Mouse (Mus musculus) hindbrain, embryonic 16.5 days (tissue): ENCODE data around the gene Ncmap. TPM values are rescaled to one million over a fixed set of nuclear protein-coding genes. Genes with fewer than 3 reads are reported as not detected.

Experiments
- ATAC-seq: fragments of 200-750 bp; cut with Nextera tagmentation; 2 replicates; pipeline ENCODE4 v1.8.0; 2017; ENCODE audit warnings: moderate TSS enrichment, moderate library complexity
- H3K27ac ChIP-seq: fragments of 300-500 bp; sonication (generic); 2 replicates; pipeline ENCODE4 v1.5.1; 2014; ENCODE audit warnings: low read depth, mild to moderate bottlenecking, control low read depth, low read length, moderate library complexity
- H3K27me3 ChIP-seq: fragments of 300-500 bp; sonication (generic); replicated peaks from 2 replicates; pipeline ENCODE4 v1.6.1; 2014; ENCODE audit warnings: low read length; ENCODE audit not compliant: control insufficient read depth, insufficient read depth
- H3K36me3 ChIP-seq: fragments of 300-500 bp; sonication (generic); 2 replicates; pipeline ENCODE4 v1.6.1; 2014; ENCODE audit warnings: mild to moderate bottlenecking, low read length, moderate library complexity, mixed read lengths; ENCODE audit not compliant: control insufficient read depth, insufficient read depth
- H3K4me1 ChIP-seq: fragments of 300-500 bp; sonication (generic); 2 replicates; pipeline ENCODE4 v1.6.1; 2014; ENCODE audit warnings: low read depth, low read length; ENCODE audit not compliant: control insufficient read depth, insufficient read depth
- H3K4me2 ChIP-seq: fragments of 300-500 bp; sonication (generic); 2 replicates; pipeline ENCODE4 v1.6.1; 2014; ENCODE audit warnings: mild to moderate bottlenecking, low read length, control low read depth, moderate library complexity
- H3K4me3 ChIP-seq: fragments of 300-500 bp; sonication (generic); 2 replicates; pipeline ENCODE4 v1.5.1; 2014; ENCODE audit warnings: mild to moderate bottlenecking, low read length, control low read depth, moderate library complexity
- H3K9ac ChIP-seq: fragments of 300-500 bp; sonication (generic); 2 replicates; pipeline ENCODE4 v1.6.1; 2014; ENCODE audit warnings: low read depth, mild to moderate bottlenecking, control low read depth, low read length, moderate library complexity
- H3K9me3 ChIP-seq: fragments of 300-500 bp; sonication (generic); 2 replicates; pipeline ENCODE4 v1.6.1; 2014; ENCODE audit warnings: mild to moderate bottlenecking, low read length, moderate library complexity; ENCODE audit not compliant: control insufficient read depth
- WGBS: fragments of 180-500 bp; shearing (Covaris S2); extraction: QIAGEN DNeasy Blood & Tissue Kit; methylation state at CpG from one replicate; pipeline ENCODE4 v1.1.7; 2014; 5-methylcytosine and 5-hydroxymethylcytosine counted together
- polyA plus RNA-seq: library from polyadenylated mRNA; unstranded; fragments of >200 nt; fragmentation: Nextera tagmentation; extraction: Ambion mirVana; gene quantifications from 2 replicates; pipeline ENCODE4 v1.2.1, GENCODE M21; 2015

Ncmap gene
- polyA plus RNA-seq, 1 experiment from 2014 or later: 1.0 TPM

DNA sequence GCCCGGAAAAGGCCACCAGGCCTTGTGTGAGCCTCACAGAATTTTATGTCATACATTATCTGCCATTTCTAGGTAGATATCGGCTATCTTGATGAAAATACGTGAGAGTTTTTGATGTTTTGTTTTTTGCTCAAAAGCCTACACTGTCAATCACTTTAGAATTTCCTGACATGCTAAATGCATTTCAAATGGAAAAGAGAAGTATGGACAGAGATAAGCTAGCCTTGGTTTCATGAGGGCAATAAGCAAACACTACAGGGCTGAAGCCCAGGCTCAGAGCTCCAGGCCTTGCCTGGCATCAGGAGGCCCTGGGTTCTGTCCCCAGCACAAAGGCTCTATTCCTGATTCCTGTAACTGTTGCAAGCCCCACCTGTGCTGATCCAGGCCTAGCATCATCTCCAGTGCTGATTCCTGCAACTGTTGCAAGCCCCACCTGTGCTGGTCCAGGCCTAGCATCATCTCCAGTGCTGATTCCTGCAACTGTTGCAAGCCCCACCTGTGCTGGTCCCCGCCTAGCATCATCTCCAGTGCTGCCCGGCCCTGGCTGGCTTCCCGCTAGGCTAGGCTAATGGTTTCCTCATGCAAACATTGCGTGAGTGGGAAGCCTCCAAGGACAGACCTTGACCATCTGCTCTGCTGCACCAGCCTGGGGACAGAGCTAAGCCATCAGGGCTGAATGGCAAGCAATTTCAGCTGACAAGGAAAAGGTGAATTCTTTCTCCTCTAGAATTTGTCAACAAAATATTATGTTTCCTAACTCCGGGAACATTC, 32.1 kb upstream of the Ncmap start:
- Histone ChIP-seq H3K27me3 (no peaks in the 10 kb centered on the region), H3K4me2 (no peak overlapping the region), H3K36me3 (no peaks in the 10 kb centered on the region), H3K4me1 (peaks cover 12% of the 10 kb centered on the region), H3K4me3 (no peak overlapping the region), H3K9me3 (no peaks in the 10 kb centered on the region), H3K27ac (no peak overlapping the region), H3K9ac (no peak overlapping the region)
- ATAC-seq: no peak
- WGBS: 76% methylated on average over 8 of the region's 8 CpGs

DNA sequence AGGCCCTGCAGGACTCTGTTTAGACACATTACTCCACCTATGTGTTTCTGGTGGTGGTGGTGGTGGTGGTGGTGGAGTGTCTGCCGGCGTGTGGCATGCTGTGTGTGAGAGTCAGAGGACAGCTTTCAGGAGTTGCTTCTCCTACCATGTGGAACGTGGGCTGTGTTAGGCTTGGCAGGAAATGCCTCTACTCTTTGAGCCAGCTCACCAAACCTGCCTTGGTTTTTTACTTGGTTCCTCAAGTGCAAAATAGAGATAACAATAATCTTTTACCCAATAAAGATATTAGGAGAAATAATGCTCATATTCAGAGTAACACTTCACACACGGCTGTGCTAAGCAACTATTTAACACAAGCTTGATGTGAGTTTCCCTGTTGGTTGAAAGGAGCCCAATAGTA, 31.4 kb upstream of the Ncmap start:
- Histone ChIP-seq H3K36me3 (no peaks in the 10 kb centered on the region), H3K27me3 (no peaks in the 10 kb centered on the region), H3K4me2 (no peak overlapping the region), H3K4me1 (peaks cover 8% of the 10 kb centered on the region), H3K9me3 (no peaks in the 10 kb centered on the region), H3K27ac (no peak overlapping the region), H3K9ac (no peak overlapping the region), H3K4me3 (no peak overlapping the region)
- 94% methylated on average over 4 of the region's 4 CpGs for WGBS
- ATAC-seq: no peak

DNA sequence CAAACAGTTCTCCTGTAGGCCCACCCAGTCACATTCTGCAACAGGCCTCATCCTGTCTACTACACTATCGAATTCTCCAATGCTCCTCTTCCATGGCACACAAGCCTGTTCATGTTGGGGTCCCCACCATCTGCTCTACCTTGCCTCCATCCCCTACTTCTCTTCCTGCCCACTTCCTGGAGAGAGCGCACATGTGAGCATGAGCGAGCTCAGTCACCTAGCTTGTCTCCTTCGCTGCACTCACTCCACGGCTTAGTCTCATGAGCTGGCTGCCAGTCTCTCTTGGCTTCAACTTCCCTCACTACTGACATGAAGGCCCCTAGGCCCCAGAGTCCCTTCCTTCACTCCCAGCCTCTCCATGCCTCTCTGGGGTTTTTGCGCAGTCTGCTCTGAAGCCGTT, 28.6 kb upstream of the Ncmap start:
- H3K9ac ChIP-seq: no peak overlapping the region

DNA sequence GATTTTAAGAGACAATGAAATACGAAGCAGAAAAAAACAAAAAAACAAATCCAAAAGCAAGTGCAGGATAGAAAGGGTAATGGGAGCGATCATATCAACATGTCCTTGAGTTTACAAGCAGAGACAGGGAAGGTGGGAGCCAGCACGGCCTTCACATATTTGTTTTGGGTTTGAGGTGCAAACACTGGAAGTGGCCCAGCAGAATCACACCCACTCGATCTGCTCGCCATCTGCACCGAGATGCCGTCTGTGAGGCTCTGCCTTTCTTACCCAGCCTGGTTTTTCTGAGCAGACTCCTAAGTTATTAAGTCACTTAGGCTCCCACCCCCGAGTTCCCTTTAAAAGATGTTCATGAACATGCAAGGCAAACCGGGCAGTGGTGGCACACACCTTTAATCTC, 27.6 kb upstream of the Ncmap start:
- Histone ChIP-seq H3K4me1 (no peaks in the 10 kb centered on the region), H3K36me3 (peaks cover 11% of the 10 kb centered on the region), H3K9ac (no peak overlapping the region), H3K27me3 (no peaks in the 10 kb centered on the region), H3K9me3 (no peaks in the 10 kb centered on the region), H3K4me2 (no peak overlapping the region), H3K27ac (no peak overlapping the region), H3K4me3 (no peak overlapping the region)
- WGBS: 91% methylated on average over 9 of the region's 9 CpGs
- ATAC-seq: no peak

More for the DNA sequence above, 28.6 kb upstream of the Ncmap start:
- Histone ChIP-seq H3K27ac (no peak overlapping the region), H3K36me3 (peaks cover 5% of the 10 kb centered on the region; the same call in 1 of the 2 replicates), H3K4me2 (no peak overlapping the region), H3K27me3 (no peaks in the 10 kb centered on the region), H3K9me3 (no peaks in the 10 kb centered on the region), H3K4me3 (no peak overlapping the region), H3K4me1 (no peaks in the 10 kb centered on the region)
- 90% methylated on average over 7 of the region's 7 CpGs for WGBS
- no peak for ATAC-seq

DNA sequence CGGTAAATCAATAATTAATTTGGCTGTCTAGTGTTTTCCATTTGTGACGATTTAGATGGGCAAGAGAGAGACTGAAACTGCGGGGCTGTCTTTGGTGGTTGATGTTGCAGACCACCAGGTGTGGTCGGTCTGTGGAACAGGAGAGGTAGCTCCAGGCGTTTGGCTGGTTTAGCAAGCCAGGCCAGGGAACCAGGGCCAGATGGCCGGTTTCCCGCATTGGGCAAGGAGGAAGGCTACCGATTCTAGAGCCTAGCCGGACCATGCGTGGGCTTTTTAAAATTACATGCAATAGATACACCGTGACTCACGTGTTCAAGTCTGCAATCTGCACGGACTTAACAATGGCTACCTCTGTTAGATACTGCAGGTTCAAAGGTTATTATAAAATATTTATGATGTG, 22.9 kb upstream of the Ncmap start:
- H3K9ac ChIP-seq: no peak overlapping the region

DNA sequence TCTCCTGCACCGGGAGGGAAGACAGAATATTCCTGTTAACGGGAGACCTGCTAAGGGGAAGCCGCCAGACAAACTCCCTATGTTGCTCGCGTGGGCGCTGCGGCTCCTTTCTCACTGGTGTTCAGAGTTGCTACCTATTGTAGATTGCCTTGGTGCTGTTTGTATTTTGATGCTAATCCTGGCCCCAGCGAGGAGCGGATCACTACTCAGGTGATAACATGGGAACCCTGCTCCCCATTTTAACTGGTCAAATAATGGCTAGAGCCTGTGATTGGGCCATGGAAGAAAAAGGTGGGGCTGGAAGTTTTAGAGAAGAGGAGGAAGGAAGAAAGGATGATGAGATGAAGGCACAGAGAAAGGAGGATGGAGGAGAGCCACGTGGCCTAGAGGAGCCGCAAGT, 22.4 kb upstream of the Ncmap start:
- H3K27ac ChIP-seq: no peak overlapping the region
- H3K9me3 ChIP-seq: no peaks in the 10 kb centered on the region
- peaks cover 24% of the 10 kb centered on the region for H3K36me3 ChIP-seq
- H3K27me3 ChIP-seq: no peaks in the 10 kb centered on the region
- no peak overlapping the region for H3K4me3 ChIP-seq
- WGBS: 85% methylated on average over 11 of the region's 11 CpGs
- H3K9ac ChIP-seq: no peak overlapping the region
- no peak overlapping the region for H3K4me2 ChIP-seq
- no peak for ATAC-seq
- no peaks in the 10 kb centered on the region for H3K4me1 ChIP-seq

More for the DNA sequence above, 22.9 kb upstream of the Ncmap start:
- H3K4me3 ChIP-seq: no peak overlapping the region
- peaks cover 24% of the 10 kb centered on the region for H3K36me3 ChIP-seq
- 88% methylated on average over 13 of the region's 13 CpGs for WGBS
- H3K4me1 ChIP-seq: no peaks in the 10 kb centered on the region
- no peak overlapping the region for H3K27ac ChIP-seq
- no peak overlapping the region for H3K4me2 ChIP-seq
- ATAC-seq: no peak
- H3K27me3 ChIP-seq: no peaks in the 10 kb centered on the region
- no peaks in the 10 kb centered on the region for H3K9me3 ChIP-seq

DNA sequence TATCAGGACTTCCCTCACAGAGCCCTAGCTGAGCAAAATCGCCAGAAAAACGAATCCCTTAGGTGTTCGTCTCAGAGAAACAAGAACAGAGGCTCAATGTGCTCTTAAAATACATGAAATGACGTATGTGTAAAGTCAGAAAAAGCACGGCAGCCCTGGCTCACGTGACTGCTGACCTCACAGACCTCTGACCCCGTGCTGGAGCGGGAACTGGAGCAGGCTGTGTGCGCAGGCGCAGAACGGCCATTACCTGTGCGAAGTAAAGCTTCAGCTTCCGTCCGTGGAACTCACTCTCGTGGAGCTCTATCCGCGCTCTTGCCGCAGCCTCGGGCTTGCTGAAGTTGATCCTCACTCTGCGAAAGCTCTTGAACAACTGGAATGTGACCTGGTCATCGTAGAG, 22.0 kb upstream of the Ncmap start:
- Histone ChIP-seq H3K4me1 (no peaks in the 10 kb centered on the region), H3K27ac (no peak overlapping the region), H3K27me3 (no peaks in the 10 kb centered on the region), H3K9me3 (no peaks in the 10 kb centered on the region), H3K4me2 (no peak overlapping the region), H3K9ac (no peak overlapping the region), H3K36me3 (peaks cover 26% of the 10 kb centered on the region), H3K4me3 (no peak overlapping the region)
- 89% methylated on average over 21 of the region's 21 CpGs for WGBS
- ATAC-seq: no peak

DNA sequence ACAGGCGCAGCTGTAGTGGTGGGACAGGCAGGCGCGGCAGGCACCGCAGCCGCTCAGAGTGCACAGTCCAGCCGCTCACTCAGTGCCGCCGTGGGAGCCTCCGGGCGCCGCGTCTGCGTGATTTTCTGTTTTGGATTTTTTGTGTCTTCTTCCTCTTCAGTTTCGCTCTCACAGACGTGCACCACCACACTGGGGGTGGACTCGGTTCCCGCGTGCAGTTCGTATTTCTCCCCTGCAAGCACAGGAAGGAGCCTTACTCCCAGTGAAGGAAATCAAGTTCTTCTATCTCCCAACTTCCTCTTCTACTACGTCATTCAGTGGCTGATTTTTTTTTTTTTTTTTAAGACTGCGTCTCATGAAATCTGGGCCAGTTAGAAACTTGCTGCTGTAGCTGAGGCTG, 18.3 kb upstream of the Ncmap start:
- WGBS: 89% methylated on average over 21 of the region's 21 CpGs
- H3K9me3 ChIP-seq: no peaks in the 10 kb centered on the region
- no peak overlapping the region for H3K27ac ChIP-seq
- no peaks in the 10 kb centered on the region for H3K4me1 ChIP-seq
- no peak overlapping the region for H3K4me2 ChIP-seq
- no peak overlapping the region for H3K9ac ChIP-seq
- no peak overlapping the region for H3K4me3 ChIP-seq
- H3K36me3 ChIP-seq: peaks cover 35% of the 10 kb centered on the region
- no peaks in the 10 kb centered on the region for H3K27me3 ChIP-seq
- ATAC-seq: no peak

DNA sequence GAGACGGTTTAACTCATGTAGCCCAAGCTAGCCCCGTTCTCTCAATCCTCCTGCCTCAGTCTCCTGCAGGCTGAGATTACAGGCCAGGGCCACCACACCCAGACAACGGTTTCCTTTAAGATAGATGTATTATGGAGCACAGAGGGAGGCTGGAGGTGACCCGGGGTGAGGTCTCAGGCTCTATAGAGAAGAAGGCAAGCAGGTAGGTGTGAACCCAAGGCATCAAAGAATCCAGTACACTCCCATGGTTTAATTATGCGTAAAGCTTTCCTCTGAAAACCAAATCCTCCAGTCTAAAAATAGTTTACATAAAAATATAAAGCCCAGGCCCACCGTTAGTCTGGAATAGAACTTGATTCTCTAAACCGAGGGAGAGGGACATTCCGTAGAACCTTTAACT, 15.5 kb upstream of the Ncmap start:
- no peak overlapping the region for H3K4me2 ChIP-seq
- ATAC-seq: no peak
- no peaks in the 10 kb centered on the region for H3K9me3 ChIP-seq
- no peak overlapping the region for H3K4me3 ChIP-seq
- H3K27me3 ChIP-seq: no peaks in the 10 kb centered on the region
- peaks cover 25% of the 10 kb centered on the region for H3K36me3 ChIP-seq
- no peaks in the 10 kb centered on the region for H3K4me1 ChIP-seq
- H3K27ac ChIP-seq: no peak overlapping the region
- no peak overlapping the region for H3K9ac ChIP-seq
- WGBS: 86% methylated on average over 8 of the region's 8 CpGs
